Mouse (Mus musculus): Measurements from ENCODE around the gene Tlr8. TPM values are rescaled to one million over a fixed set of nuclear protein-coding genes. Genes with fewer than 3 reads are reported as not detected.

Gene Tlr8
- total RNA-seq, 4 experiments from 2014 or later = 0.10 to 0.14 TPM; not detected in 2

DNA sequence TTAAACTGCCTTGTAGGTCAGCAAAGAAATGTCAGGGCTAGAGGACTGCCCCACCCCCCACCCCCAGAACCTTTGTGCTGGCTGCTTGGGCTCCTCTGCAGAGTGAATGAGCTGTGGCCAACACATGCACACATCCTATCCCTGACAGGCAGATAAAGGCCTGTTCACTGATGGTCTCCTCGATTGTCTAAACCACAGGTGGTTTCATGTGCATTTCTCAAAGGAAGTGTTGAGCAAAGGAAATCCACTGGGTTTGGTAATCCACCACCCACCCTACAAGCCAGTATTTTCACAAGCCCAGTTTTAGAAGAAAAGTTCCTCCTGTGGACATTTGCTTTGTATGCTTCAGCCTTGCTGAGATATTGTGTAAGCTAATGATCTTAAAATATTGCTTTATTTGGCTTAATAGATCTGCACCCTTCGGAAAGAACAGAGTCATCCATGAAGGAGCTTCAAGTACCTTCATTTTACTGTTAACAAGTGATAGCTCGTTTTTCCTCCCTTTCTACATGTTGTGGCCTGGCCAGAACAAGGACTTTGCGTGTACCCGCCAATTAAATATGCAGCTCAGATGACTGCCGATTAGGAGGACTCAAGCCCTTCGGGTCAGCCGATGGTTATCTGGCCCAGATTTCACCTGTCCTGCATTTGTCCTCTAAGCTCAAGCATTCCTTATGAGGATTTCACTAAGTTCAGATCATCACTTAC, 58.2 kb downstream of the Tlr8 start:
- DNase-seq (ENCODE audit: low spot score in 2 of 2) = no peak

DNA sequence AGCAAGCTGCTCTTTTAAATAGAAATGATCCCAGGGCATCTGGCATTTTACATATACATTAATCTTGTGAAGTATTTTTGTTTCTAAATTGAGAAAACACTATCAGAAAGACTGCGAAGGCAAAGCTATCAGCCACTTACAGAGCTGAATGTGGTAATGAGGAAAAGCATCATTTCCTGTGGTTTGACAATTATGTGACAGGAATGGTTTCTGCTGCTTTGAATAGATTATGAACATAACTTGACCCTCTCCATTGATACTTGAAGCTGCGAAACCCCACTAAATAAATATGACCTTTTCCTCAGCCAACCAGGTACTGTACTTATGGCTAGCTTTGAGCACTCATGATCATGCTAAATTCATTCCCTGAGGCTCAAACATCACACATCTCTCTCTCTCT, 62.8 kb downstream of the Tlr8 start:
- no peak for DNase-seq (ENCODE audit: low spot score in 2 of 2)

GRCm38 (mm10) chrX:167195228-167195649, 68.9 kb downstream of the Tlr8 start:
- no peak for DNase-seq (ENCODE audit: low spot score in 2 of 2)

Other genes starting within 250 kb of the Tlr8 start
- gene Tmsb4x, start 55.0 kb downstream of the Tlr8 start, total RNA-seq (2022) = 1,000 to 10,000 TPM; 1,713 to 2,363 (median 1,977) TPM
- 10 to 100 TPM in 1 of 4 experiments, 1 to 10 TPM in 3; 2.7 to 14.3 (median 5.7) TPM for gene Tlr7, start 66.2 kb upstream of the Tlr8 start, total RNA-seq (2022)
- gene Prps2, start 118.4 kb upstream of the Tlr8 start, total RNA-seq (2022) = 10 to 100 TPM; 21.5 to 28.9 (median 26.6) TPM